Mouse (Mus musculus): ENCODE measurements around the gene Calb2.

The Calb2 gene

GRCm38 (mm10) chr8:110130537-110130936 is 37.5 kb downstream of the Calb2 start:
- DNase-seq (ENCODE audit: low spot score in 2 of 2) = peak; percentile 82 to 90

- peak; percentile 33 to 64 for DNase-seq (ENCODE audit: low spot score in 2 of 2)
Measured at GRCm38 (mm10) chr8:110119715-110120114, 48.3 kb downstream of the Calb2 start.

- no peak for DNase-seq (ENCODE audit: low spot score in 2 of 2)
Measured at GRCm38 (mm10) chr8:110102653-110103052, 65.4 kb downstream of the Calb2 start, which contains the start of gene Gm17720. Gene Gm17720 (minus strand): TSS chr8:110102753.

- no peak for DNase-seq (ENCODE audit: low spot score in 2 of 2)
Measured at GRCm38 (mm10) chr8:110101676-110102075, 66.3 kb downstream of the Calb2 start.

GRCm38 (mm10) chr8:110100907-110101306 is 67.1 kb downstream of the Calb2 start, which contains the start of gene Gm21964:
Gene Gm21964 (plus strand): TSS chr8:110101207.
- DNase-seq (ENCODE audit: low spot score in 2 of 2) = no peak

- DNase-seq (ENCODE audit: low spot score in 2 of 2) = no peak
Measured at GRCm38 (mm10) chr8:110091869-110092268, 76.1 kb downstream of the Calb2 start.
